Mouse (Mus musculus) heart, postnatal 0 days (tissue): ENCODE results near the gene Ngef. TPM values are rescaled to one million over a fixed set of nuclear protein-coding genes. Genes with fewer than 3 reads are reported as not detected.

Experiments
- ATAC-seq: fragments of 200-750 bp; cut with Nextera tagmentation; 2 replicates; pipeline ENCODE4 v1.8.0; 2017; ENCODE audit warnings: low read depth, moderate number of reproducible peaks, moderate library complexity; ENCODE audit not compliant: insufficient read depth
- DNase-seq: peaks from one replicate; pipeline ENCODE4 v3.0.0-alpha.2; 2016; ENCODE audit warnings: low spot score
- H3K27ac ChIP-seq: fragments of 300-500 bp; sonication (generic); 2 replicates; pipeline ENCODE4 v1.5.1; 2014; ENCODE audit warnings: low read depth, mild to moderate bottlenecking
- H3K27me3 ChIP-seq: fragments of 300-500 bp; sonication (generic); 2 replicates; pipeline ENCODE4 v1.6.1; 2014; ENCODE audit warnings: low read length, mixed read lengths; ENCODE audit not compliant: control insufficient read depth, insufficient read depth
- H3K36me3 ChIP-seq: fragments of 300-500 bp; sonication (generic); replicated peaks from 2 replicates; pipeline ENCODE4 v1.6.1; 2014; ENCODE audit warnings: low read length, mixed read lengths; ENCODE audit not compliant: control insufficient read depth, insufficient read depth
- H3K4me1 ChIP-seq: fragments of 300-500 bp; sonication (generic); 2 replicates; pipeline ENCODE4 v1.6.1; 2014; ENCODE audit warnings: antibody characterized with exemption; ENCODE audit not compliant: control insufficient read depth, insufficient read depth
- H3K4me2 ChIP-seq: fragments of 300-500 bp; sonication (generic); 2 replicates; pipeline ENCODE4 v1.6.1; 2014; ENCODE audit warnings: low read depth, mild to moderate bottlenecking, low read length, moderate library complexity
- H3K4me3 ChIP-seq: fragments of 300-500 bp; sonication (generic); 2 replicates; pipeline ENCODE4 v1.5.1; 2014; ENCODE audit warnings: low read depth, low read length
- H3K9ac ChIP-seq: fragments of 300-500 bp; sonication (generic); replicated peaks from 2 replicates; pipeline ENCODE4 v1.6.1; 2014; ENCODE audit warnings: low read depth, low read length, mixed read lengths
- H3K9me3 ChIP-seq: fragments of 300-500 bp; sonication (generic); replicated peaks from 2 replicates; pipeline ENCODE4 v1.6.1; 2016; ENCODE audit warnings: low read length; ENCODE audit not compliant: control insufficient read depth
- CTCF ChIP-seq: IDR thresholded peaks from 2 replicates; pipeline ENCODE4 v1.5.1; 2016; ENCODE audit warnings: antibody characterized with exemption, control low read depth, low read depth
- EP300 ChIP-seq: IDR thresholded peaks from 2 replicates; pipeline ENCODE4 v1.6.1; 2016; ENCODE audit warnings: antibody characterized with exemption, low read depth
- WGBS: fragments of 180-500 bp; shearing (Covaris S2); extraction: QIAGEN DNeasy Blood & Tissue Kit; methylation state at CpG from one replicate; pipeline ENCODE4 v1.1.7; 2014; 5-methylcytosine and 5-hydroxymethylcytosine counted together
- polyA plus RNA-seq: library from polyadenylated mRNA; unstranded; fragments of >200 nt; fragmentation: Nextera tagmentation; extraction: Ambion mirVana; gene quantifications from 2 replicates; pipeline ENCODE4 v1.2.1, GENCODE M21; 2015
- total RNA-seq: library from RNA; depleted of rRNA; stranded (reverse); fragments of >200 nt; gene quantifications from 2 replicates; pipeline ENCODE4 v1.2.3, GENCODE M21; 2014; ENCODE audit warnings: low replicate concordance; rRNA removed

The Ngef gene
- total RNA-seq, result not detected in 2 replicates
- polyA plus RNA-seq, result 0.05 and 0.26 TPM in 2 replicates

GRCm38 (mm10) chr1:87573800-87574215, at the start of gene Ngef:
TSS of gene Ngef (minus strand) at chr1:87573870.
- Histone ChIP-seq H3K4me2 (no peak within 1 kb of the TSS), H3K36me3 (no peaks in the 10 kb centered on the region), H3K4me3 (no peak within 1 kb of the TSS), H3K9me3 (no peaks in the 10 kb centered on the region), H3K27me3 (no peaks in the 10 kb centered on the region), H3K27ac (no peak within 1 kb of the TSS), H3K9ac (no peak within 1 kb of the TSS), H3K4me1 (peaks cover 9% of the 10 kb centered on the region; the same call in 1 of the 2 replicates)
- ATAC-seq, result no peak
- DNase-seq, result no peak
- 60% methylated on average over 6 of the region's 6 CpGs for WGBS
- no peak for TF ChIP-seq CTCF
- TF ChIP-seq EP300, result no peak

DNA sequence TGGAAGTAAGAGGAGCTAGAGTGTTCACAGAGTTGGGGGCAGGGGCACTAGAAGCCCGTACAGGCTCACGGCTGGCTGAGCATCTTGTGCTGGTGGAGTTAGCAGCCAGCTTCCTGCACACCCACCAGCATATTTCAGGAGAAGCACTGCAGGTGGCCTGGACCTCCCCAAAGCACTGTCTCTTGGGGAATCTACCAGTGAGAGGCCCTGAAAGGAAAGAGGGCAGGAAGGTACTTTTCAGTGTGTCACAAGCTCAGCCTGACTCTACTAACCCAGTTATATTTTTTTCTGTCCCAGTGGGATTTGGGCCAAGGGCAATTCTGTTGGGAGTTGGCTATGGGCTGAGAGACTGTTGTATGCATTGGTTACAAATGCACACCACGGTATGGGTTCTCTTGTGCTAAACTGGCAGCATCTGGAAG, 48.2 kb upstream of the Ngef start:
- WGBS, result 65% methylated on average over 3 of the region's 3 CpGs
- Histone ChIP-seq H3K9me3 (no peaks in the 10 kb centered on the region), H3K27me3 (no peaks in the 10 kb centered on the region), H3K27ac (peak overlapping the region; percentile 15; the same call in 1 of the 2 replicates), H3K4me2 (peak overlapping the region; percentile 58; the same call in 1 of the 2 replicates), H3K36me3 (no peaks in the 10 kb centered on the region), H3K4me1 (0 out of 2 replicates have a peak, but pooled peaks cover 8% of the 10 kb centered on the region), H3K9ac (no peak overlapping the region), H3K4me3 (peak overlapping the region; percentile 46)
- DNase-seq, result no peak
- TF ChIP-seq EP300, result no peak
- TF ChIP-seq CTCF, result no peak
- no peak for ATAC-seq

- no peaks in the 10 kb centered on the region for H3K9me3 ChIP-seq
- H3K9ac ChIP-seq, result peak overlapping the region; percentile 50; the same call in 1 of the 2 replicates
- no peak for TF ChIP-seq EP300
- no peak for TF ChIP-seq CTCF
- H3K4me2 ChIP-seq, result peak overlapping the region; percentile 58
- peak overlapping the region; percentile 74; the same call in 1 of the 2 replicates for H3K27ac ChIP-seq
- H3K27me3 ChIP-seq, result no peaks in the 10 kb centered on the region
- ATAC-seq (no peak), DNase-seq (no peak)
- WGBS, result 68% methylated on average over 9 of the region's 9 CpGs
- H3K36me3 ChIP-seq, result no peaks in the 10 kb centered on the region
- H3K4me3 ChIP-seq, result peak overlapping the region; percentile 46
- 0 out of 2 replicates have a peak, but pooled peaks cover 5% of the 10 kb centered on the region for H3K4me1 ChIP-seq
These were observed 47.6 kb upstream of the Ngef start for GRCm38 (mm10) chr1:87621146-87621857.

GRCm38 (mm10) chr1:87620693-87621092, 47.0 kb upstream of the Ngef start:
- ATAC-seq (no peak), DNase-seq (no peak)
- H3K9me3 ChIP-seq, result no peaks in the 10 kb centered on the region
- peak overlapping the region; percentile 58 for H3K4me2 ChIP-seq
- H3K27ac ChIP-seq, result peak overlapping the region; percentile 74
- H3K9ac ChIP-seq, result peak overlapping the region; percentile 50
- no peaks in the 10 kb centered on the region for H3K36me3 ChIP-seq
- TF ChIP-seq EP300, result no peak
- no peak for TF ChIP-seq CTCF
- H3K4me3 ChIP-seq, result peak overlapping the region; percentile 46
- 52% methylated on average over 6 of the region's 6 CpGs for WGBS
- 0 out of 2 replicates have a peak, but pooled peaks cover 5% of the 10 kb centered on the region for H3K4me1 ChIP-seq
- no peaks in the 10 kb centered on the region for H3K27me3 ChIP-seq

GRCm38 (mm10) chr1:87620211-87620668, 46.6 kb upstream of the Ngef start, which contains the start of gene Inpp5d:
TSS of gene Inpp5d (plus strand) at chr1:87620312.
- H3K36me3 ChIP-seq, result no peaks in the 10 kb centered on the region
- H3K4me3 ChIP-seq, result peak within 1 kb of the TSS; percentile 46
- TF ChIP-seq CTCF (no peak), EP300 (no peak)
- 63% methylated on average over 12 of the region's 12 CpGs for WGBS
- no peaks in the 10 kb centered on the region for H3K27me3 ChIP-seq
- DNase-seq (no peak), ATAC-seq (peak; percentile 58)
- H3K4me2 ChIP-seq, result peak within 1 kb of the TSS; percentile 58
- peak within 1 kb of the TSS; percentile 74 for H3K27ac ChIP-seq
- no peaks in the 10 kb centered on the region for H3K9me3 ChIP-seq
- 0 out of 2 replicates have a peak, but pooled peaks cover 5% of the 10 kb centered on the region for H3K4me1 ChIP-seq
- H3K9ac ChIP-seq, result peak within 1 kb of the TSS; percentile 50
